Mouse (Mus musculus): ENCODE measurements around the gene Vat1. TPM values are rescaled to one million over a fixed set of nuclear protein-coding genes. Genes with fewer than 3 reads are reported as not detected.
"Not testable (repeated sequence)": the region's sequence is repeated elsewhere in the genome, so short reads cannot be mapped to it uniquely, and the experiment has no call there.

Vat1 gene
- polyA plus RNA-seq, 1 experiment from 2014 or later, result 39.3 TPM

DNA sequence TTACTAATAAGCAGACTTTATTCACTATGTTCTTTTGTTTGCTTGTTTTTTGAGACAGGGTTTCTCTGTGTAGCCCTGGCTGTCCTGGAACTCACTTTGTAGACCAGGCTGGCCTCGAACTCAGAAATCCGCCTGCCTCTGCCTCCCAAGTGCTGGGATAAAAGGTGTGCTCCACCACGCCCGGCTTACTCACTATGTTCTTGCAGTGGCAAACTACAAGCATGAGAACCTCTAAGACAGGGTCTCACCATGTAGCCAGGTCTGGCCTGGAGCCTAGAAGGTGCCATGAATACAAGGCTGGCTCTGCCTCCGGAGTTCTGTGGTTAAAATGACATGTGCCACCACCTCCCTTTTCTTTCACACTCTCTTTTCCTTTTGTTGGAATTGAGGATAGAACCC, 521 bp upstream of the Vat1 start:
- H3K9ac ChIP-seq; H3K27me3 ChIP-seq (replicated peaks); H3K27ac ChIP-seq (ENCODE audit: poor library complexity, severe bottlenecking); ATAC-seq (ENCODE audit: insufficient number of reproducible peaks, low FRiP score); H3K9me3 ChIP-seq (replicated peaks): not testable (repeated sequence)
- H3K4me2 ChIP-seq, result peak overlapping the region; percentile 92
- 52% methylated on average over 5 of the region's 5 CpGs for WGBS
- H3K36me3 ChIP-seq, result peaks cover 12% of the 10 kb centered on the region
- H3K4me3 ChIP-seq, result peak overlapping the region; percentile 93
- peaks cover 52% of the 10 kb centered on the region for H3K4me1 ChIP-seq (replicated peaks)

DNA sequence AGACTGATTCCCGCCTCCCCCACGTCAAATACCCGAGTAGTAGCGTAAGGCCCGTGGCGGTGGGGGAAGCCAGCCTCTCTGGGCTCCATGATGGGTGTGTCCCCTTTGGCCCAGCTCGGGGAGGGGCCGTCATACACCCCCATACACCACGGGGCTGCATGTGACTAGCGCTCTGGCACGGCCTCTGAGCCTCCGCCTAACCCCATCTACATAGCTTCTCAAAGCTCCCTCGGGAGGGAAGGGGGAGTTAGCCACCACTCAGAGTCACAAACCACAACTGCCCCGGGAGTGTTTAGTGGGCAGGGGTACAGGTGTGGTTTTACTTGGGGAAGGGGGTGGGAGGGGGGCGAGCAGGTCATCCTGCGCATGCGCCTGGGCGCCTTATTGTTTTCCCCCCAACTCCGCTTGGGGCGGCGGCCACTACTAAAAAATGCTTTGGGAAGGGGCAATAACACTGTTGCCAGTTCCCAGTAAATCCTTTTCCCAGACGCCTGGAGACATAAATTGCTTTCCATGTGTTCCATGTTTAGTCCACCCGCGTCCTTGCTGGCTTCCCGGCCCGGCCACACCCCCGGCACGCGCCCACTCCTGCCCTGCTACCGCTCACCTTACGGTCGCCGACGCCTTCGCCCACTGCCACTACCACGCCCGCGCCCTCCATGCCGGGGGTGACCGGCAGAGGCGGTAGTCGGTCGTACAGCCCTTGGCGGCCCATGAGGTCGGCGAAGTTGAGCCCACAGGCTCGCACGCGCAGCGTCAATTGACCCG, 745 bp downstream of the Vat1 start:
- H3K9me3 ChIP-seq (replicated peaks), result no peaks in the 10 kb centered on the region
- peak; percentile 63 for ATAC-seq (ENCODE audit: insufficient number of reproducible peaks, low FRiP score)
- peaks cover 23% of the 10 kb centered on the region for H3K36me3 ChIP-seq
- peaks cover 49% of the 10 kb centered on the region for H3K4me1 ChIP-seq (replicated peaks)
- H3K4me3 ChIP-seq, result peak overlapping the region; percentile 93
- no peaks in the 10 kb centered on the region for H3K27me3 ChIP-seq (replicated peaks)
- H3K4me2 ChIP-seq, result peak overlapping the region; percentile 92
- H3K9ac ChIP-seq, result peak overlapping the region; percentile 89
- peak overlapping the region; percentile 83 for H3K27ac ChIP-seq (ENCODE audit: poor library complexity, severe bottlenecking)
- under 1% methylated on average over 51 of the region's 51 CpGs for WGBS

DNA sequence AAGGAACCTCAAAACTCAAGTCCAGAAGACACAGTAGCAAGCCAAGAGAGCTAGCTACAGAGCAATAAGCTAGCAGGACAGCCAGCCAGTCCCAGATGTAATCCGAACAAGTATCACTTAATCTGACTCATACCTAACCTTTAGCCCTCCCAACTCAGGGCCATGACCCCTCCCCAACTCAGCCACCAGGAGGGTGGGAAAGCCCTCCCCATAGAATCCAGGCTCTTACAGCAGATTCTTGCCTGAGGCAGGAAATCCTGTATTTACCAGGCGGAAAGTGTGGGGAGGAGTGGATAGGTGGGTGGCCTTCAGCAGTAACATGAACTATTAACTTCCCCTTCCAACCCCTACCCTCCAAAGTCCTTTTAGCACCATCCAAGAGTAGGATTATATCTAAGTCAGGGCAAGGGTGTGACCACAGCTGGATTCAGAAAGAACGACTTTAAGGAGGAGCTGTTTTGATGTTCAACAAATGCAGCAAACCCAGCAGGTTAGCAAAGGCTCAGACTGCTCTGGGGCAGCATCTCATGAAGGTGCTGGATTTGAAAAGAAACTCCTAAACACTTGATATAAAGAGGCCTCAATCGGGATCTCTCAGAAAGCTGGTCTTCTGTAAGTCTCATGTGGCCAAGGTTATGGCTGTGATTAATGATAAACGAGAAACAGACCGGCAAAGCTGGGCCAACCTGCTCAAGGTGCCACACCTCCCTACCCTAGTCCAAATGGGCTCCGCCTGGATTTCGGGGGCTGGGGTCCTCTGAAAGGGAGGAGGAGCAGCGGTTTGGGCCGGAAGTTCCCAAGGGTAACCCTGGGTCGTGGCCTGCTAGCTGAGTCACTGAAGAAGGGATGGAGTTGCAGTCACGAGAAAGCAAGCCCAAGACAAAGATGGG, 1.6 kb downstream of the Vat1 start, which contains the start of gene Rnd2:
Rnd2 (plus strand) TSS at position 789 of the 890 bp plus-strand sequence.
- 10% methylated on average over 12 of the region's 12 CpGs for WGBS
- Histone ChIP-seq H3K9me3 (replicated peaks) (no peaks in the 10 kb centered on the region), H3K4me1 (replicated peaks) (peaks cover 52% of the 10 kb centered on the region), H3K27ac (ENCODE audit: poor library complexity, severe bottlenecking) (peak within 1 kb of the TSS; percentile 83), H3K36me3 (peaks cover 32% of the 10 kb centered on the region), H3K27me3 (replicated peaks) (no peaks in the 10 kb centered on the region), H3K4me2 (peak within 1 kb of the TSS; percentile 92), H3K9ac (peak within 1 kb of the TSS; percentile 89), H3K4me3 (peak within 1 kb of the TSS; percentile 93)
- ATAC-seq (ENCODE audit: insufficient number of reproducible peaks, low FRiP score), result no peak

DNA sequence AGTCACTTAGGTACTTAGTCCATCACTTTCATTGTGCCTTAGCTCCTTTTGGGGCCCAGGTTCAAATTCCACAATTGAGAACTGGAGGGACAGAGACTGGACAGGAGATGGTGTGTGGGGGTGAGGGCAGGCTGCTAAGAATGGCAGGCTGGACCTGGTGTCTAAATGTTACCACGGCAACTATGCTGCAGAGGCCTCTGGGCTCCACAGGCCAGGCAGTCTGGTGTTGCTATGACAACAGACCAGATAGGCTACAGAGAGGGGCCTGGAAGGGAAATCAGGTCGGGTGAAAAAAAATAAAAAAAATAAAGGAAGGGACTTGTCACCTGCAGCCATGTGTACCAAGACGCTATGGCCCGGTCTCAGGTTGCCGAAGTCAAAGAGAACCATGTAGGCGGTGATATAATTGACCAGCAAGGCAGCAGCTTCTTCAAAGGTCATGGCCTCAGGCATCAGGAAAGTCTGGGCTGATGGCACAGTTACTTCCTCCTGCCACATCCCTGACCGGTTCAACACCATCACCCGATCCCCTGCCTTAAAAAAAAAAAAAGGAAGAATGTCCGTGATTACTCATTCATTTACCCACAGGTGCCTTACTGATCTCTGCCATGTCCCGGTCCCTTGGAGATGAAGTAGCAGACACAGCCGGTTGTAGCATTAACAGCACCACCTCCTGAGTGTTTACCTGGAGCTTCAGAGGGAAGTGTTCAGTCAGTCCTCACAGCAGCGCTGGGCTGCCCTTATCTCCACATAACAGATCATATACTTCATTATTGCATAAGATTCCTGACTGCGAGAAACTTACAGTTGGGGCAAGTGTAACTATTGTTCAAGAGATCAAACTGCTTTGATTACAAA, 3.2 kb downstream of the Vat1 start:
- H3K36me3 ChIP-seq, result peaks cover 47% of the 10 kb centered on the region
- no peak for ATAC-seq (ENCODE audit: insufficient number of reproducible peaks, low FRiP score)
- no peak overlapping the region for H3K27ac ChIP-seq (ENCODE audit: poor library complexity, severe bottlenecking)
- 48% methylated on average over 13 of the region's 13 CpGs for WGBS
- H3K9me3 ChIP-seq (replicated peaks), result no peaks in the 10 kb centered on the region
- H3K4me2 ChIP-seq, result 0 out of 2 replicates have a peak overlapping the region, but pooled peaks have one; percentile 6
- H3K9ac ChIP-seq, result no peak overlapping the region
- H3K4me3 ChIP-seq, result no peak overlapping the region
- no peaks in the 10 kb centered on the region for H3K27me3 ChIP-seq (replicated peaks)
- peaks cover 43% of the 10 kb centered on the region for H3K4me1 ChIP-seq (replicated peaks)

DNA sequence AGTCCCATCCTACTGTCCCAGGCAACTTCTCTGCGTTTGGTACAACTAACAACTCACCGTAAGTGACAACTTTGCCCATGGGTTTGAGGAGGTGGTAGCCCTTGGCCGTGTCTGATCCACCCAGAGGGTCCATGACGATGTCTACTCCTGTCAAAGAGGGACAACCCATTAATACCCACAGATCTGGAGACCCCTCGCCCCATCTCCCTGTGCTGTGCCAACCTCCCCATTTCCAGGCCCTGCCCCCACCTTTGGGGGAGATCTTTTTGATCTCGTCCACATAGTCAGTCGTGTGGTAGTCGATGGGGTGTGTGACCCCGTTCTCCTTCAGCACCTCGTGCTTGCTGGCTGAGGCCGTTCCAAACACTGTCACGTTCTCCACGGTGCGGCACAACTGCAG, 3.9 kb downstream of the Vat1 start:
- H3K4me1 ChIP-seq (replicated peaks), result peaks cover 41% of the 10 kb centered on the region
- no peak overlapping the region for H3K4me3 ChIP-seq
- WGBS, result 88% methylated on average over 14 of the region's 14 CpGs
- no peak overlapping the region for H3K4me2 ChIP-seq
- no peaks in the 10 kb centered on the region for H3K9me3 ChIP-seq (replicated peaks)
- ATAC-seq (ENCODE audit: insufficient number of reproducible peaks, low FRiP score), result no peak
- no peak overlapping the region for H3K9ac ChIP-seq
- H3K36me3 ChIP-seq, result peaks cover 54% of the 10 kb centered on the region
- H3K27ac ChIP-seq (ENCODE audit: poor library complexity, severe bottlenecking), result no peak overlapping the region
- no peaks in the 10 kb centered on the region for H3K27me3 ChIP-seq (replicated peaks)

DNA sequence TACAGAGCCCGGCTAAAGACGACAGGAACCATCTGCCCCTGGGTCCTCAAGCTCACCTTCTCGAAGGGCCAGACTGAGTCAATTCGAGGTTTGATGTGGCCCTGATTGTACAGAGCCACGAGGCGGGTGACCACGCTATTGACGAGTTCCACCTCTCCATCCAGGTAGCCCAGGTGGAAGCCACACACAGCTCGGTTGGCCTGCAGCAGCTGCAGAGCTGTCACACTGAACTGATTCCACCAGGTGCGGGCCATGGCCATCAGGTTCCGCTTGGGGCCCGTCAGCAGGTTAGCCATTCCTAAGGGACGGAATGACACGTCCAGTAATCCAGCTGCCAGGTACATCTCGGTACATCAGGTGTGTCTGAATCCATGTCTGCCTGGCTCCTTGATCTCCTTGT, 5.7 kb downstream of the Vat1 start:
- ATAC-seq (ENCODE audit: insufficient number of reproducible peaks, low FRiP score), result no peak
- Histone ChIP-seq H3K4me3 (no peak overlapping the region), H3K4me2 (no peak overlapping the region), H3K36me3 (peaks cover 65% of the 10 kb centered on the region), H3K4me1 (replicated peaks) (peaks cover 35% of the 10 kb centered on the region), H3K27ac (ENCODE audit: poor library complexity, severe bottlenecking) (no peak overlapping the region), H3K27me3 (replicated peaks) (no peaks in the 10 kb centered on the region), H3K9me3 (replicated peaks) (no peaks in the 10 kb centered on the region), H3K9ac (no peak overlapping the region)
- WGBS, result 84% methylated on average over 15 of the region's 15 CpGs

DNA sequence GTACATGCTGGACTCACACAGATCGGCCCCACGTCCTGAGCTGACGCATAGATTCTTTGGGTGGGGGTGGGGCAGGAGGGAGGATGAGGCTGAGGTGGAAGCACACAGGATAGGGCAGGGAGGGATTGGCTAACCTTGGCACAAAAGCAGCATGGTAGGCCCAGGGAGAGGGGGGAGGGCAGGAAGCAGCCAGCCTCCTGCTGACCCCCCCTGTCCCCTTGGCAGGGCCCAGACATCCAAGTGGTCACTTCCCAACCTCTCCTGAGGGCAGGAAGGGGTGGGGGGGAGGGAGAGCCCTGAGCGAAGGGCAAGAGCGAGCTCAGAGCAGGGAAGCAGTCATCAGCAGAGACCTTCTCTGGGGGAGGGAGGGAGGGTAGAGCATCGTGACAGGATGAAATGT, 6.3 kb downstream of the Vat1 start:
- no peaks in the 10 kb centered on the region for H3K27me3 ChIP-seq (replicated peaks)
- no peak for ATAC-seq (ENCODE audit: insufficient number of reproducible peaks, low FRiP score)

DNA sequence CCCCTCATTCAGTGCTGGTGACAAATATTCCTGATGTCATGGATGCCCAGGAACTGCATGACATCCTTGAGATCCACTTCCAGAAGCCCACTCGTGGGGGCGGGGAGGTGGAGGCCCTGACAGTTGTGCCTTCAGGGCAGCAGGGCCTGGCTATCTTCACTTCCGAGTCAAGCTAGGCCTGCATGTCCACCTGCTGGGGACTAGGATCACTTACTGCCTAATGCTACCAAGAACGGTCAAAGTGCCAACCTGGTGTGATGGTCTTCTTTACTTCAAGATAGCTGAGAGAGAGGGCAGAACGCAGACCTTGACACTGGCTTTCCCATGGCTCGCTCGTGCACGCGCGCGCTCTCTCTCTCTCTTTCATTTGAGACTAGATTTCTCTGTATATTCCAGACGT, 7.8 kb downstream of the Vat1 start:
- Histone ChIP-seq H3K9me3 (replicated peaks) (no peaks in the 10 kb centered on the region), H3K27ac (ENCODE audit: poor library complexity, severe bottlenecking) (no peak overlapping the region), H3K9ac (no peak overlapping the region), H3K4me1 (replicated peaks) (peaks cover 22% of the 10 kb centered on the region), H3K36me3 (peaks cover 65% of the 10 kb centered on the region), H3K4me2 (no peak overlapping the region), H3K27me3 (replicated peaks) (no peaks in the 10 kb centered on the region), H3K4me3 (no peak overlapping the region)
- ATAC-seq (ENCODE audit: insufficient number of reproducible peaks, low FRiP score), result no peak
- 83% methylated on average over 12 of the region's 12 CpGs for WGBS

More for the DNA sequence above, 6.3 kb downstream of the Vat1 start:
- WGBS, result 48% methylated on average over 6 of the region's 6 CpGs
- H3K4me2 ChIP-seq, result no peak overlapping the region
- 0 out of 2 replicates have a peak overlapping the region, but pooled peaks have one; percentile 9 for H3K9ac ChIP-seq
- peaks cover 33% of the 10 kb centered on the region for H3K4me1 ChIP-seq (replicated peaks)
- H3K9me3 ChIP-seq (replicated peaks), result no peaks in the 10 kb centered on the region
- no peak overlapping the region for H3K27ac ChIP-seq (ENCODE audit: poor library complexity, severe bottlenecking)
- no peak overlapping the region for H3K4me3 ChIP-seq
- peaks cover 65% of the 10 kb centered on the region for H3K36me3 ChIP-seq

DNA sequence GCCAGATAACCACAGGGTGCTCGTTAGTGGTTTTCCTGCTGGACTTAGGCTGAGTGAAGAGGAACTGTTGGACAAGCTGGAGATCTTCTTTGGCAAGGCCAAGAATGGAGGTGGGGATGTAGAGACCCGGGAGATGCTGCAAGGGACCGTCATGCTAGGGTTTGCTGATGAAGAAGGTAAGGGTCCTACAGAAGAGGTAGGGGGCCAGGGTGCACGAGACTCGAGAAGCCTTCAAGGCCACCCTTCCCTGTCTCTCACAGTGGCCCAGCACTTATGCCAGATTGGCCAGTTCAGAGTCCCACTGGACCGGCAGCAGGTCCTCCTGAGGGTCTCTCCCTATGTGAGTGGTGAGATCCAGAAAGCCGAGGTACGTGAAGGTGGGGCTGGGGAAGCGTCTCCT, 8.4 kb downstream of the Vat1 start:
- H3K4me1 ChIP-seq (replicated peaks), result peaks cover 16% of the 10 kb centered on the region

DNA sequence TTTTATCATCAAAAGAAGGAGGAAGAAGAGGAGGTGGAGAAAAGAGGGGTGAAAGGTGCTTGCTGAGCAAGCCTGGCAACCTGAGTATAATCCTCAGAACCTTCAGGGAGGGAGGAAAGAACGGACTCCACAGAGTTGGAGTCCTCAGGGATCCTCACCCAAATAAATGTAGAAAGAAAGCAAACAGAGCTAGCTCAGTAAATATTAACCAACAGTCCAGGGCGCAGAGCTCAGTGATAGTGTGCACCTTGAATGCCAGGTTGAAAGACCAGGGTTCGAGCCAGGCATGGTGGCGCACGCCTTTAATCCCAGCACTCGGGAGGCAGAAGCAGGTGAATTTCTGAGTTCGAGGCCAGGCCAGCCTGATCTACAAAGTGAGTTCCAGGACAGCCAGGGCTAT, 10.4 kb downstream of the Vat1 start:
- WGBS, result 91% methylated on average over 7 of the region's 7 CpGs
- Histone ChIP-seq H3K27me3 (replicated peaks) (no peaks in the 10 kb centered on the region), H3K4me1 (replicated peaks) (peaks cover 19% of the 10 kb centered on the region), H3K4me3 (no peak overlapping the region), H3K4me2 (no peak overlapping the region), H3K9me3 (replicated peaks) (no peaks in the 10 kb centered on the region), H3K27ac (ENCODE audit: poor library complexity, severe bottlenecking) (no peak overlapping the region), H3K9ac (no peak overlapping the region), H3K36me3 (peaks cover 45% of the 10 kb centered on the region)
- no peak for ATAC-seq (ENCODE audit: insufficient number of reproducible peaks, low FRiP score)

More for the DNA sequence above, 8.4 kb downstream of the Vat1 start:
- no peak overlapping the region for H3K9ac ChIP-seq
- WGBS, result 87% methylated on average over 9 of the region's 9 CpGs
- no peak for ATAC-seq (ENCODE audit: insufficient number of reproducible peaks, low FRiP score)
- H3K9me3 ChIP-seq (replicated peaks), result no peaks in the 10 kb centered on the region
- no peak overlapping the region for H3K4me3 ChIP-seq
- peaks cover 64% of the 10 kb centered on the region for H3K36me3 ChIP-seq
- H3K27me3 ChIP-seq (replicated peaks), result no peaks in the 10 kb centered on the region
- no peak overlapping the region for H3K4me2 ChIP-seq
- H3K27ac ChIP-seq (ENCODE audit: poor library complexity, severe bottlenecking), result no peak overlapping the region
